Mouse (Mus musculus) bone marrow, adult 2 months (tissue): ENCODE measurements around the gene Vldlr.

ENCODE experiments used
- CTCF ChIP-seq: fragments of 200-500 bp; IDR thresholded peaks from 2 replicates; pipeline ENCODE4 v1.5.1; 2011; ENCODE audit warnings: low read length, control low read depth; ENCODE audit not compliant: control insufficient read depth, insufficient read depth
- POLR2A ChIP-seq: fragments of 200-500 bp; IDR thresholded peaks from 2 replicates; pipeline ENCODE4 v1.6.1; 2011; ENCODE audit warnings: low read depth, mild to moderate bottlenecking, control low read depth, low read length, borderline replicate concordance; ENCODE audit not compliant: control insufficient read depth

DNA sequence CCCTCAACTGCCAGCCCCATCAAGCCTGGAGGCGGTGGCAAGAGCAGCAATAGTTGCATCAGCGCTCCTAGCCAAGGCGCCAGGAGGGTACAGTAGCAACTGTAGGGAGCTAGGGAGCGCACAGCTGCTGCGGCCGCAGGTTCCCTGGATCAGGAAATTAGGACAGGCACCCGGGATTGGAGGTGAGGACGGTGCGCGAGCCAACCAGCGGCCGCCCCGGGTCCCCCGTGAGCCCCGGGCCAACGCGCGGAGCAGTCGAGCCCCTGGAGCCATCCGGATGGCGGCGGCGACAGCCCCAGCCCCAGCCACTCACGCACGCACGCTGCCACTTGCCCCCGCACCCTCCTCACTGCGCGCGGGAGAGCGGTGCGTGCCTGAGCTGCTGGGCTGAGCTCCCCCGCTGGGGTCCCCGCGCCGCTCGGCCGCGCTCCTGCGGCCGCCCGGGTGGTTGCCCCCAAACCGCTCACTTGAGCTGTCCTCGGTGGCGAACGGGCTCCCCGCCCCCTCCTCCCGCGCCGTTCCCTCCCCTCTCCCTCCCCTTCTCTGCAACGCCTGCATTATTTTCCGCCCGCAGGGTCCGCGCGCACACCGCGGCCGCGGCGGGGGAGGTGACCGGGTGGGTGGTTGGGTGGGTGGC, 601 bp downstream of the Vldlr start:
- no peak for TF ChIP-seq POLR2A
- no peak for TF ChIP-seq CTCF
